Mouse (Mus musculus) midbrain, embryonic 12.5 days (tissue): ENCODE measurements around the gene Enpp3. TPM values are rescaled to one million over a fixed set of nuclear protein-coding genes. Genes with fewer than 3 reads are reported as not detected.

ENCODE experiments used
- ATAC-seq: fragments of 200-750 bp; cut with Nextera tagmentation; 2 replicates; pipeline ENCODE4 v1.8.0; 2017; ENCODE audit warnings: low read depth, moderate TSS enrichment, moderate library complexity; ENCODE audit not compliant: low FRiP score
- H3K27ac ChIP-seq: fragments of 300-500 bp; sonication (generic); replicated peaks from 2 replicates; pipeline ENCODE4 v1.5.1; 2016; ENCODE audit warnings: mild to moderate bottlenecking
- H3K27me3 ChIP-seq: fragments of 300-500 bp; sonication (generic); 2 replicates; pipeline ENCODE4 v1.6.1; 2016; ENCODE audit warnings: mild to moderate bottlenecking
- H3K36me3 ChIP-seq: fragments of 300-500 bp; sonication (generic); 2 replicates; pipeline ENCODE4 v1.6.1; 2016
- H3K4me1 ChIP-seq: fragments of 300-500 bp; sonication (generic); 2 replicates; pipeline ENCODE4 v1.6.1; 2016
- H3K4me2 ChIP-seq: fragments of 300-500 bp; sonication (generic); replicated peaks from 2 replicates; pipeline ENCODE4 v1.6.1; 2016; ENCODE audit warnings: mild to moderate bottlenecking, moderate library complexity
- H3K4me3 ChIP-seq: fragments of 300-500 bp; sonication (generic); 2 replicates; pipeline ENCODE4 v1.5.1; 2016; ENCODE audit warnings: mild to moderate bottlenecking
- H3K9ac ChIP-seq: fragments of 300-500 bp; sonication (generic); replicated peaks from 2 replicates; pipeline ENCODE4 v1.6.1; 2016; ENCODE audit warnings: mild to moderate bottlenecking, moderate library complexity
- H3K9me3 ChIP-seq: fragments of 300-500 bp; sonication (generic); 2 replicates; pipeline ENCODE4 v1.6.1; 2016; ENCODE audit warnings: mild to moderate bottlenecking
- WGBS: fragments of 180-500 bp; shearing (Covaris S2); methylation state at CpG from one replicate; pipeline ENCODE4 v1.1.7; 2016; 5-methylcytosine and 5-hydroxymethylcytosine counted together
- polyA plus RNA-seq: library from polyadenylated mRNA; unstranded; fragments of >200 nt; fragmentation: Nextera tagmentation; extraction: Ambion mirVana; gene quantifications from 2 replicates; pipeline ENCODE4 v1.2.1, GENCODE M21; 2016

Enpp3 gene
- 5.2 and 9.4 TPM in 2 replicates for polyA plus RNA-seq

- Histone ChIP-seq H3K4me1 (no peaks in the 10 kb centered on the region), H3K27ac (no peak within 1 kb of the TSS), H3K27me3 (no peaks in the 10 kb centered on the region), H3K36me3 (no peaks in the 10 kb centered on the region), H3K4me2 (no peak within 1 kb of the TSS), H3K9ac (no peak within 1 kb of the TSS), H3K4me3 (no peak within 1 kb of the TSS), H3K9me3 (no peaks in the 10 kb centered on the region)
- ATAC-seq = no peak
- 100% methylated on average over 1 of the region's 1 CpGs for WGBS
Measured at GRCm38 (mm10) chr10:24842676-24843075, at the start of gene Enpp3. Enpp3 (minus strand) TSS chr10:24842823.

DNA sequence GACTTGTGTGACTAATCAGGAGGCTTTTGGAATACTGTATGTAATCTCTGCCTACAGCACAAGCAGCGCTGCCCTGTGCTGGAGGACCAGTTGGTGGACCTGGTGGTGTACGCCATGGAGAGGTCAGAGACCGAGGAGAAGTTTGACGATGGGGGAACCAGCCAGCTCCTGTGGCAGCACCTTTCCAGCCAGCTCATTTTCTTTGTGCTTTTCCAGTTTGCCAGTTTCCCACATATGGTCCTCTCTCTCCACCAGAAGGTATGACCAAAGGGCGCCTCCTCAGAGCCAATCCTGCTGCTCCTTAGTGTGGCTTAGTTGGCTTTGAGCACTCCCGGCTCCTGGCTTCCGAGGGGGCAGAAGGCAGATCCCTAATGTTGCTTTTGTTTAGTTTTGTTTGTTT is 45.7 kb upstream of the Enpp3 start:
- Histone ChIP-seq H3K4me3 (no peak overlapping the region), H3K27me3 (no peaks in the 10 kb centered on the region), H3K9ac (no peak overlapping the region), H3K4me2 (no peak overlapping the region), H3K4me1 (no peaks in the 10 kb centered on the region), H3K36me3 (peaks cover 77% of the 10 kb centered on the region), H3K9me3 (no peaks in the 10 kb centered on the region), H3K27ac (no peak overlapping the region)
- 95% methylated on average over 7 of the region's 7 CpGs for WGBS
- ATAC-seq = no peak

- Histone ChIP-seq H3K9ac (no peak overlapping the region), H3K27me3 (no peaks in the 10 kb centered on the region), H3K36me3 (peaks cover 82% of the 10 kb centered on the region), H3K4me3 (no peak overlapping the region), H3K4me2 (no peak overlapping the region), H3K27ac (no peak overlapping the region), H3K9me3 (no peaks in the 10 kb centered on the region), H3K4me1 (no peaks in the 10 kb centered on the region)
- 0 out of 2 replicates have a peak, but pooled peaks have one; percentile 27 for ATAC-seq
- WGBS = 86% methylated on average over 9 of the region's 9 CpGs
Measured at GRCm38 (mm10) chr10:24886008-24886407, 43.4 kb upstream of the Enpp3 start.

DNA sequence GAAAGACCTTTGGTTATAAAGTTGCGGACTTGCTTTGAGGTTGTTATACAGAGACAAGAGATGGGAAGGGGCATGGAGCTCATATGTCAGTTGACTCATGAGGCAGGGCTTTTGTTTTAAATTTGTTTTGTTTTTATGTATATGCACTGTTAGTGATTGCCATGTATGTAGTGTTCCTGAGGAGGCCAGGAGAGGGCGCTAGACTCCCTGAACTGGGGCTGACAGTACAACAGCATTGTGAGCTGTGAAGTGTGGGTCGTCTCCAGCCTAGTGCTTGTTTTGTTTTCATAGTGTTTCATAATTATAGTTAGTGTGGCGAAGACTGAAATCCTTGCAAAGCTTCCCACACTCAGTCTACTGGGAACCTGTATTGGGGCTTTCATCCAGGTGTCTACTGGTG is 31.0 kb upstream of the Enpp3 start:
- Histone ChIP-seq H3K9me3 (no peaks in the 10 kb centered on the region), H3K4me2 (no peak overlapping the region), H3K4me1 (no peaks in the 10 kb centered on the region), H3K27ac (no peak overlapping the region), H3K9ac (no peak overlapping the region), H3K36me3 (peaks cover 67% of the 10 kb centered on the region), H3K27me3 (no peaks in the 10 kb centered on the region), H3K4me3 (no peak overlapping the region)
- no peak for ATAC-seq
- WGBS = 81% methylated on average over 4 of the region's 4 CpGs

- no peaks in the 10 kb centered on the region for H3K4me1 ChIP-seq
- H3K27ac ChIP-seq = no peak within 1 kb of the TSS
- H3K27me3 ChIP-seq = no peaks in the 10 kb centered on the region
- H3K4me2 ChIP-seq = peak within 1 kb of the TSS; percentile 61
- no peaks in the 10 kb centered on the region for H3K9me3 ChIP-seq
- peak; percentile 100 for ATAC-seq
- whole genome bisulfite sequencing = under 1% methylated on average over 36 of the region's 36 CpGs
- peak within 1 kb of the TSS; percentile 57 for H3K4me3 ChIP-seq
- H3K9ac ChIP-seq = peak within 1 kb of the TSS; percentile 65
- peaks cover 33% of the 10 kb centered on the region for H3K36me3 ChIP-seq
Measured at GRCm38 (mm10) chr10:24869760-24870290, 27.2 kb upstream of the Enpp3 start, which contains the start of gene Med23. Med23 (plus strand) TSS chr10:24869986.

DNA sequence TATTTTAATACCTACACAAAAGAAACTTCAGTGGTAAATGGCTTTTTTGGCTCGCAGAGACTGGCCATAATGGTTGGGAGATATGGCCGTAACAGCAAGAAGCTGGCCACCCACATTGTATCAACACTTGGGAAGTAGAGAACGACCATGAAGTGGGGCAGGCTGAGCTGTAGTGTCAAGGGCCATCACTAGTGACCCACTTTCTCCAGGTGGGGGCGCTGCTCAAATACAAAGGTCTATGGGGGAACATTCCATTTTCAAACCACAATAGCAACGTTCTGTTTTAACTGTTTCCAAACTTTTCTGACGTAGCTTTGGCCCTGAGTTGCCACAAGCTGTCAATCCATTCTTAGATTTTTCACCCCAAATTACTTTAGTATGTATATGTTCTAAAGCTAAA is 21.8 kb upstream of the Enpp3 start:
- H3K27me3 ChIP-seq = no peaks in the 10 kb centered on the region
- 76% methylated on average over 6 of the region's 6 CpGs for WGBS
- H3K36me3 ChIP-seq = no peaks in the 10 kb centered on the region
- H3K4me2 ChIP-seq = no peak overlapping the region
- no peak overlapping the region for H3K9ac ChIP-seq
- H3K4me1 ChIP-seq = no peaks in the 10 kb centered on the region
- H3K27ac ChIP-seq = no peak overlapping the region
- ATAC-seq = no peak
- no peaks in the 10 kb centered on the region for H3K9me3 ChIP-seq
- H3K4me3 ChIP-seq = no peak overlapping the region

GRCm38 (mm10) chr10:24863146-24863545 is 20.5 kb upstream of the Enpp3 start:
- no peak for ATAC-seq
- H3K4me3 ChIP-seq = no peak overlapping the region
- H3K9ac ChIP-seq = no peak overlapping the region
- H3K27ac ChIP-seq = no peak overlapping the region
- H3K27me3 ChIP-seq = no peaks in the 10 kb centered on the region
- no peaks in the 10 kb centered on the region for H3K36me3 ChIP-seq
- H3K4me1 ChIP-seq = no peaks in the 10 kb centered on the region
- H3K9me3 ChIP-seq = no peaks in the 10 kb centered on the region
- no peak overlapping the region for H3K4me2 ChIP-seq
- WGBS = 83% methylated on average over 2 of the region's 2 CpGs

DNA sequence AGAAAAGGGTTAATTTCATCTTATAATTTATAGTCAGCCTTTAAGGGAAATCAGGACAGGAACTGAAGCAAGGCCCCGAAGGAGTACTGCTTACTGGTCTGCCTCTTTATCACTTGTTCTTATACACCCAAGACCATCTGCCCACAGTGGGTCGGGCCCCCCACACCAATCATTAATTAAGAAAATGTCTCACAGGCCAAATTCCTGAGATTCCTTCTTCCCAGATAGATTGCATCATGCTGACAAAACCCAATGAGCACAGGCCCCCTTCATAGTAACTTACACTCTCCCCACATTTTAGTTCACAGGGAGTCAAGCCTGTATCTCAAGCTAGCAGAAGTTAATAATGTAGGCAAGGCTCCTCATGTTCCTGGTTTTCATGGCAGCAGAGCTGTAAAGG is 625 bp downstream of the Enpp3 start:
- Histone ChIP-seq H3K9me3 (no peaks in the 10 kb centered on the region), H3K4me3 (no peak overlapping the region), H3K9ac (no peak overlapping the region), H3K4me1 (no peaks in the 10 kb centered on the region), H3K27ac (no peak overlapping the region), H3K4me2 (no peak overlapping the region), H3K36me3 (no peaks in the 10 kb centered on the region), H3K27me3 (no peaks in the 10 kb centered on the region)
- 77% methylated on average over 2 of the region's 2 CpGs for WGBS
- no peak for ATAC-seq

DNA sequence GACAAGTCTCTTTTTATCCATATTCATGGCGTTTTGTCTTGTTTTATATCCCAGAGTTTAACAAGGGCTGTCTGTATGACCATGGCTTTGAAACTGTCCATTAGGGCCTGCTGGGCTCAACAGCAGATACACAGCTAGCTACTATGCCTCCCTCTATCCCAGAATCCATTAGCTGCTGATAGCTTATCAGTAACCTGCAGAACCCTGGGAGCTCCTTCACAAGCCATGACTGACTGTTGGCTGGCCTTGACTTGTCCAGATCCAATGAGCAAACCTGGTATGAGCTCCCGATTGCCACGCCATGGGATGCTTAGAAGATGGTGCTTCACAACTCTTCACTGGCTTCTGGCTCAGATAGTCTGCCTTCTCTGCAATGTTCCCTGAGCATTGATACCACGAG is 1.8 kb downstream of the Enpp3 start:
- no peak overlapping the region for H3K4me2 ChIP-seq
- no peak overlapping the region for H3K4me3 ChIP-seq
- WGBS = 93% methylated on average over 4 of the region's 4 CpGs

DNA sequence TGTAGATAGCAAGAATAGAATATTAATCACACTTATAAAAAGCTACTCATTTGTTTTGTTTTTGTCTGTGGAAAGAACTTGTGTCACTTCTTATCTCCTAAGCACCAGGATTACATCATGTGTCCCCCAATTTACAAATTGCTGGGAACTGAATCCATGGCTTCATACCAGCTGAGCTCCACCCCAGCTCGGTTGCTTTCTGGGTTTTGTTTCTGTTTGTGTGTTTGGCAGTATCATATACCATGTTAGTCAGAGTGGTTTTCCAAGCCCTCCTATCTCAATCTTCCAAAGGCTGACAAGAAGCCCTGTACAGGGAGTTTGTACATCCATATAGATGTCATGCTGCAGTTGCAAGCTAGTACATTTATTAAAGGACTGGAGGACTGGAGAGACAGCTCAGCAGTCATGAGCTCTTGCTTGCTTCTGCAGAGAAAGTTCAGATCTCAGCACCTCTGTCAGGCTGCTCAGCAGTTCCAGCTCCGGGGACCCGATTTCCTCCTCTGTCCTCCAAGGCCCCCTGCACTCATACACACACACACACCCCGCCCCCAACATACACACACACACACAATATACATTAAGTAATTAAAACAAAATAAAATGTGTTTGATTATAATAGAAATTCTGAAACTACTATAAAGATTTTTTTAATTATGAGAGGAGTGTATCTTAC is 6.1 kb downstream of the Enpp3 start:
- Histone ChIP-seq H3K27ac (no peak overlapping the region; the same call in 1 of the 2 replicates), H3K36me3 (no peaks in the 10 kb centered on the region), H3K4me3 (no peak overlapping the region; the same call in 1 of the 2 replicates), H3K4me2 (peak overlapping the region; percentile 50), H3K9me3 (no peaks in the 10 kb centered on the region), H3K9ac (no peak overlapping the region), H3K27me3 (no peaks in the 10 kb centered on the region), H3K4me1 (peaks cover 22% of the 10 kb centered on the region)
- 53% methylated on average over 4 of the region's 4 CpGs for WGBS
- ATAC-seq = peak; percentile 59

More for the DNA sequence above, 1.8 kb downstream of the Enpp3 start:
- no peaks in the 10 kb centered on the region for H3K27me3 ChIP-seq
- ATAC-seq = no peak
- H3K4me1 ChIP-seq = peaks cover 8% of the 10 kb centered on the region
- H3K9me3 ChIP-seq = no peaks in the 10 kb centered on the region
- H3K36me3 ChIP-seq = no peaks in the 10 kb centered on the region
- H3K9ac ChIP-seq = no peak overlapping the region
- no peak overlapping the region for H3K27ac ChIP-seq

- Histone ChIP-seq H3K4me3 (peak overlapping the region; percentile 30), H3K9ac (peak overlapping the region; percentile 44), H3K4me1 (peaks cover 22% of the 10 kb centered on the region), H3K27me3 (no peaks in the 10 kb centered on the region), H3K36me3 (no peaks in the 10 kb centered on the region), H3K27ac (peak overlapping the region; percentile 54), H3K4me2 (peak overlapping the region; percentile 50), H3K9me3 (no peaks in the 10 kb centered on the region)
- 12% methylated on average over 12 of the region's 12 CpGs for WGBS
- peak; percentile 80 for ATAC-seq
Measured at GRCm38 (mm10) chr10:24835702-24836342, 6.8 kb downstream of the Enpp3 start.

DNA sequence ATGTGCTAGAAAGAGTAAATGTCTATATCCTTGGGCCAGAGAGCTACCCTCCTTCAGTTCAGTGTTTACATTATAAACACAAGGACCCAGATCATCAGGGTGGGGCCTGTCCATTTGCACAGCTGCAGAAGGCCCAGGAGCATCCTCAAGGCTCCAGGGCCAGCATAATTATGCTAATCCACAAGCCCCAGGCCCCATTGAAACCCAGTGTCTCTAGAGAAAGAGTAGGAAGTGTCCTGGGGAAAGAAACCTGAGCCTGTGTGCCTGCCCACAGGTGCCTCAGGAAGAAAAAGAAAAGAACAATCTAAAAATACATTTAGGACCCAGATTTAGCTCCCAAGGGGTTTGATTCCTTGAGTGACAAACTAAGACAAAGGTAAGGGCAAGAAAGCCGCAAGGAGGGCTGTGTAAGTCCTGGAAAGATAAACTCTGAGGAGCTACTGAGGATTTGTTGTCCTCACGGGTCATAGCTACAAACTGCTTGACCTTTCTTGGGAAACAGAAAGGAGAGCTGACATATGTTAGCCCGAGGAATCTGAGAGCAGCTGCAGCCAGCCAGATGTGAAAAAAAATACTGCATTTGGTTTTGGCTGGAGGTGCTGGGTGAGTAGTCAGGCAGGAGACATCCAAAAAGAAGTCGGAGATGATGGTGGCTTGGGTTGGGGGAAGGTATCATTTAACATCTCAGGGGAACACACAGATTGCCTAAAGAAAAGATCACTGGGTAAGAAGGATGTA is 7.8 kb downstream of the Enpp3 start:
- 0 out of 2 replicates have a peak overlapping the region, but pooled peaks have one; percentile 25 for H3K27ac ChIP-seq
- no peaks in the 10 kb centered on the region for H3K36me3 ChIP-seq
- no peak overlapping the region for H3K9ac ChIP-seq
- H3K4me3 ChIP-seq = peak overlapping the region; percentile 30; the same call in 1 of the 2 replicates
- H3K9me3 ChIP-seq = no peaks in the 10 kb centered on the region
- H3K4me1 ChIP-seq = peaks cover 22% of the 10 kb centered on the region
- peak overlapping the region; percentile 50 for H3K4me2 ChIP-seq
- WGBS = 4% methylated on average over 4 of the region's 4 CpGs
- no peaks in the 10 kb centered on the region for H3K27me3 ChIP-seq
- ATAC-seq = peak; percentile 58
